Mouse (Mus musculus) limb, embryonic 11.5 days (tissue): ENCODE measurements at regions not wholly inside any gene's neighbourhood (a gene's known extent, or its start where the extent isn't known, plus 50 kb on each side); places are given as distances from the start of the nearest gene placed in this dataset.

ENCODE experiments used
- ATAC-seq: fragments of 200-750 bp; cut with Nextera tagmentation; 2 replicates; pipeline ENCODE4 v1.8.0; 2017; ENCODE audit warnings: low read depth; ENCODE audit not compliant: insufficient number of reproducible peaks, low FRiP score, low TSS enrichment
- DNase-seq: peaks from one replicate; pipeline ENCODE4 v3.0.0-alpha.2; 2015; ENCODE audit warnings: low spot score
- H3K27ac ChIP-seq: fragments of 300-500 bp; sonication (generic); replicated peaks from 2 replicates; pipeline ENCODE4 v1.5.1; 2014; ENCODE audit warnings: low read depth, mild to moderate bottlenecking, low read length
- H3K27me3 ChIP-seq: fragments of 300-500 bp; sonication (generic); 2 replicates; pipeline ENCODE4 v1.6.1; 2014; ENCODE audit warnings: mild to moderate bottlenecking, low read length, mixed read lengths; ENCODE audit not compliant: control insufficient read depth, insufficient read depth
- H3K36me3 ChIP-seq: fragments of 300-500 bp; sonication (generic); 2 replicates; pipeline ENCODE4 v1.6.1; 2014; ENCODE audit warnings: mild to moderate bottlenecking, low read length, moderate library complexity, mixed read lengths; ENCODE audit not compliant: control insufficient read depth, insufficient read depth
- H3K4me1 ChIP-seq: fragments of 300-500 bp; sonication (generic); 2 replicates; pipeline ENCODE4 v1.6.1; 2014; ENCODE audit warnings: low read length, mixed read lengths; ENCODE audit not compliant: control insufficient read depth, insufficient read depth
- H3K4me2 ChIP-seq: fragments of 300-500 bp; sonication (generic); 2 replicates; pipeline ENCODE4 v1.6.1; 2014; ENCODE audit warnings: low read depth, mild to moderate bottlenecking, moderate library complexity; ENCODE audit not compliant: severe bottlenecking
- H3K4me3 ChIP-seq: fragments of 300-500 bp; sonication (generic); 2 replicates; pipeline ENCODE4 v1.5.1; 2014; ENCODE audit warnings: low read depth, low read length
- H3K9ac ChIP-seq: fragments of 300-500 bp; sonication (generic); 2 replicates; pipeline ENCODE4 v1.6.1; 2014; ENCODE audit warnings: mild to moderate bottlenecking, low read length
- H3K9me3 ChIP-seq: fragments of 300-500 bp; sonication (generic); 2 replicates; pipeline ENCODE4 v1.6.1; 2016; ENCODE audit warnings: low read length; ENCODE audit not compliant: control insufficient read depth
- WGBS: fragments of 180-500 bp; shearing (Covaris S2); extraction: QIAGEN DNeasy Blood & Tissue Kit; methylation state at CpG from one replicate; pipeline ENCODE4 v1.1.7; 2014; 5-methylcytosine and 5-hydroxymethylcytosine counted together

DNA sequence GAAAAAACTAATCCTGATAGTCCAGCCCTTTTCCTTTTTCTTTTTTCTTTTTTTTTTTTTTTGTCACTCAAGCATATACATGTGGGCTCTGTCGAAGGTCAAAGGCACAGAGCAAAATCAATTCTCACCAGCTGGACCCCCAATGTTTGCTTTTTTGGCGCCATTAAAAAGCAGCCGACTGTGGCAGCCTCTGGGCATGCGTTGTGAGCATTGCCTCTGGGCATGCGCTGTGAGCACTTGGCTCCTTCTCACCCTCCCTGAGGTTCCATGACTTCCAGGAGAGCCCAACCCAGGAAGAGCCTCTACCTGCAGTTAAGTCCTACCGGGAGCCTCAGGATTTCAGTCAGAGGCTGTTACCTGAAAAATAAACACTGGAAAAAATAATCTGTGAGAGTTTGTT lies 156.8 kb downstream of the Rab11fip4 start:
- Histone ChIP-seq H3K4me3 (no peak overlapping the region), H3K27ac (no peak overlapping the region), H3K4me1 (no peaks in the 10 kb centered on the region), H3K9me3 (no peaks in the 10 kb centered on the region), H3K27me3 (no peaks in the 10 kb centered on the region), H3K36me3 (no peaks in the 10 kb centered on the region), H3K4me2 (no peak overlapping the region), H3K9ac (no peak overlapping the region)
- ATAC-seq (no peak), DNase-seq (no peak)
- 89% methylated on average over 6 of the region's 6 CpGs for WGBS
